Comparison of ENCODE assay signal across 10 mouse cellular contexts in the genomic region with DNA sequence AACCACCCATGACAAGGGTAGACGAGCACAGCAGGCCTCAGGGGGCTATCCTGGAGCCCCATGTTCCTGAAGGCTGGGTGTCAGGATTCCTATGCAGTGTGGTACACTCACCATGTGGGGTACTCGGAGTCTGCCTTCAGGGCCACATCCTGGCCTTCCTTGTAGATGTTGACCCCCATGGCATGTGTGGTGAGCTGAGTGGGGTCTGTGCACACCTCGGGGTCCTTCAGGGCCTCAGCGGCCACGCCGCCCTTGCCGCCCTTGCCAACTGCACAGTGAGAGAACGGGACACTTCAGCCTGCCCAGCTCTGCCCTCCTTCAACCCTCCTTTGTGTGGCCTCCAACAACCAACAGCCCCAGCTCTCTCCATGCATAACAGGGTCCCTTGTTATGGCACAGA. TPM values are rescaled to one million over a fixed set of nuclear protein-coding genes. Genes with fewer than 3 reads are reported as not detected.
DNase-seq lines count a peak whose midpoint lies in the region; ATAC-seq and TF ChIP-seq lines count a peak whose summit lies in the region.
"Had no signal": no experiment of that assay in that cellular context is flagged by ENCODE, and none has a peak within 500 bp of the region (broad histone marks: within the 10 kb centered on the region; RNA-seq: fewer than 3 reads in every experiment).

No protein-coding gene starts in this region.

- peaks cover 2% of the 10 kb centered on the region; the same call in 1 of the 2 replicates for H3K27me3 ChIP-seq in erythroblast, embryonic 14.5 days (ENCODE audit: control insufficient read depth)
- no peaks in the 10 kb centered on the region for H3K27me3 ChIP-seq in forebrain, postnatal 0 days (ENCODE audit: insufficient read depth, low read length)
- no peaks in the 10 kb centered on the region for H3K27me3 ChIP-seq in liver, embryonic 16.5 days (ENCODE audit: control insufficient read depth, insufficient read depth, low read depth, low read length)

- H3K9ac ChIP-seq in forebrain, postnatal 0 days, result peak overlapping the region; percentile 59; the same call in 1 of the 2 replicates
- peak overlapping the region; percentile 57; the same call in 1 of the 2 replicates for H3K9ac ChIP-seq in liver, embryonic 16.5 days (ENCODE audit: low read depth, low read length)

- H3K4me1 ChIP-seq in erythroblast, embryonic 14.5 days (ENCODE audit: control insufficient read depth), result peaks cover 50% of the 10 kb centered on the region
- H3K4me1 ChIP-seq in forebrain, postnatal 0 days (ENCODE audit: insufficient read depth), result 0 out of 2 replicates have a peak, but pooled peaks cover 4% of the 10 kb centered on the region
- H3K4me1 ChIP-seq in liver, embryonic 16.5 days (ENCODE audit: control insufficient read depth, low read depth, low read length), result peaks cover 25% of the 10 kb centered on the region

- peaks cover 4% of the 10 kb centered on the region for H3K9me3 ChIP-seq in erythroblast, embryonic 14.5 days (ENCODE audit: control insufficient read depth, low read length)
- H3K9me3 ChIP-seq in forebrain, postnatal 0 days (ENCODE audit: low read length), result no peaks in the 10 kb centered on the region
- peaks cover 2% of the 10 kb centered on the region; the same call in 1 of the 2 replicates for H3K9me3 ChIP-seq in liver, embryonic 16.5 days (replicated peaks; ENCODE audit: control insufficient read depth, low read length)

- peak overlapping the region; percentile 45; the same call in 1 of the 2 replicates for H3K4me2 ChIP-seq in forebrain, postnatal 0 days (ENCODE audit: low read depth)
- peak overlapping the region; percentile 74; the same call in 1 of the 2 replicates for H3K4me2 ChIP-seq in liver, embryonic 16.5 days (ENCODE audit: low read depth, low read length)

- peaks cover 39% of the 10 kb centered on the region for H3K36me3 ChIP-seq in erythroblast, embryonic 14.5 days (ENCODE audit: control insufficient read depth)
- H3K36me3 ChIP-seq in forebrain, postnatal 0 days (ENCODE audit: insufficient read depth), result peaks cover 33% of the 10 kb centered on the region
- H3K36me3 ChIP-seq in liver, embryonic 16.5 days (ENCODE audit: control insufficient read depth, insufficient read depth), result peaks cover 3% of the 10 kb centered on the region

- DNase-seq in CD4-positive helper T cell, adult 2 months (ENCODE audit: low read depth, low spot score), result peak; percentile 7
- DNase-seq in forebrain, postnatal 0 days, result no peak
- no peak for DNase-seq in testis, postnatal 14 days (ENCODE audit: low spot score)
- DNase-seq in spleen, postnatal 4 days (ENCODE audit: low spot score in 2 of 2), result no peak
- DNase-seq: gastrocnemius, postnatal 36 days; lung, postnatal 4 days had no signal

- WGBS in forebrain, postnatal 0 days, result 95% methylated on average over 8 of the region's 8 CpGs
- WGBS in liver, embryonic 16.5 days (ENCODE audit: insufficient replicate concordance), result 70% methylated on average over 8 of the region's 8 CpGs

- peak overlapping the region; percentile 76 for H3K4me3 ChIP-seq in erythroblast, embryonic 14.5 days (replicated peaks)
- H3K4me3 ChIP-seq in forebrain, postnatal 0 days (ENCODE audit: low read depth, low read length), result 0 out of 2 replicates have a peak overlapping the region, but pooled peaks have one; percentile 48
- peak overlapping the region; percentile 91; the same call in 1 of the 2 replicates for H3K4me3 ChIP-seq in liver, embryonic 16.5 days (ENCODE audit: low read depth, low read length)

- ATAC-seq in erythroblast, adult 5-6 weeks (replicated peaks; ENCODE audit: low FRiP score, poor library complexity, severe bottlenecking), result no peak
- no peak for ATAC-seq in forebrain, postnatal 0 days
- no peak for ATAC-seq in liver, embryonic 16.5 days (ENCODE audit: low read depth)
- ATAC-seq in erythroid progenitor cell, adult 5-6 weeks (replicated peaks; ENCODE audit: low FRiP score, poor library complexity, severe bottlenecking), result no peak

- H3K27ac ChIP-seq in forebrain, postnatal 0 days (ENCODE audit: low read depth, low read length), result no peak overlapping the region
- no peak overlapping the region for H3K27ac ChIP-seq in liver, embryonic 16.5 days (ENCODE audit: low read length)

- TF ChIP-seq CTCF in forebrain, postnatal 0 days (IDR thresholded peaks at IDR 0.05; ENCODE audit: low read depth), result no peak

RNA-seq across cellular contexts. Expression of a gene that starts 1.2 kb away (rescaled TPM):
- polyA plus RNA-seq in erythroblast, embryonic 14.5 days (2012), result 43.8 and 44.0 TPM in 2 replicates
- total RNA-seq in erythroblast, adult 5-6 weeks (2015; ENCODE audit: low replicate concordance), result 6.3 and 56.3 TPM in 2 replicates
- 23.1 and 36.6 TPM in 2 replicates for total RNA-seq in erythroblast, adult 5-6 weeks (2017; ENCODE audit: low replicate concordance)
- total RNA-seq in forebrain, postnatal 0 days (2014; rRNA removed), result 90.2 and 94.9 TPM in 2 replicates
- polyA plus RNA-seq in forebrain, postnatal 0 days (2015; fragmentation: Nextera tagmentation; extraction: Ambion mirVana), result 134 and 148 TPM in 2 replicates
- 80.0 and 88.1 TPM in 2 replicates for polyA plus RNA-seq in liver, embryonic 16.5 days (2015; fragmentation: Nextera tagmentation; extraction: Ambion mirVana)
- total RNA-seq in erythroid progenitor cell, adult 5-6 weeks (2015; ENCODE audit: low replicate concordance), result 35.2 and 37.5 TPM in 2 replicates
- total RNA-seq in erythroid progenitor cell, adult 5-6 weeks (2017; ENCODE audit: low replicate concordance), result 20.0 and 23.0 TPM in 2 replicates

RNA-seq across cellular contexts. Expression of a gene that starts 1.2 kb away (rescaled TPM):
- 4.6 and 5.7 TPM in 2 replicates for polyA plus RNA-seq in erythroblast, embryonic 14.5 days (2012)
- total RNA-seq in erythroblast, adult 5-6 weeks (2015; ENCODE audit: low replicate concordance), result 3.3 and 4.4 TPM in 2 replicates
- 4.3 and 10.8 TPM in 2 replicates for total RNA-seq in erythroblast, adult 5-6 weeks (2017; ENCODE audit: low replicate concordance)
- 43.3 and 44.6 TPM in 2 replicates for total RNA-seq in forebrain, postnatal 0 days (2014; rRNA removed)
- polyA plus RNA-seq in forebrain, postnatal 0 days (2015; fragmentation: Nextera tagmentation; extraction: Ambion mirVana), result 22.8 and 24.8 TPM in 2 replicates
- 24.2 and 26.3 TPM in 2 replicates for polyA plus RNA-seq in liver, embryonic 16.5 days (2015; fragmentation: Nextera tagmentation; extraction: Ambion mirVana)
- not detected in 2 replicates for total RNA-seq in erythroid progenitor cell, adult 5-6 weeks (2015; ENCODE audit: low replicate concordance)
- 14.0 TPM in 1 of 2 replicates, not detected in the other for total RNA-seq in erythroid progenitor cell, adult 5-6 weeks (2017; ENCODE audit: low replicate concordance)

RNA-seq across cellular contexts. Expression of a gene that starts 12.8 kb away (rescaled TPM):
- polyA plus RNA-seq in erythroblast, embryonic 14.5 days (2012), result 0.07 and 0.15 TPM in 2 replicates
- total RNA-seq in erythroblast, adult 5-6 weeks (2015; ENCODE audit: low replicate concordance), result 0.42 and 0.96 TPM in 2 replicates
- total RNA-seq in erythroblast, adult 5-6 weeks (2017; ENCODE audit: low replicate concordance), result 4.3 TPM in 2 replicates
- total RNA-seq in forebrain, postnatal 0 days (2014; rRNA removed), result 87.3 and 113 TPM in 2 replicates
- polyA plus RNA-seq in forebrain, postnatal 0 days (2015; fragmentation: Nextera tagmentation; extraction: Ambion mirVana), result 66.4 and 79.4 TPM in 2 replicates
- 1.6 and 1.8 TPM in 2 replicates for polyA plus RNA-seq in liver, embryonic 16.5 days (2015; fragmentation: Nextera tagmentation; extraction: Ambion mirVana)
- 1.7 and 2.2 TPM in 2 replicates for total RNA-seq in erythroid progenitor cell, adult 5-6 weeks (2015; ENCODE audit: low replicate concordance)
- 1.5 and 1.7 TPM in 2 replicates for total RNA-seq in erythroid progenitor cell, adult 5-6 weeks (2017; ENCODE audit: low replicate concordance)

RNA-seq across cellular contexts. Expression of a gene that starts 25.8 kb away (rescaled TPM):
- 0.01 and 0.02 TPM in 2 replicates for polyA plus RNA-seq in erythroblast, embryonic 14.5 days (2012)
- total RNA-seq in erythroblast, adult 5-6 weeks (2015; ENCODE audit: low replicate concordance), result 3.3 TPM in 1 of 2 replicates, not detected in the other
- 0.60 and 1.7 TPM in 2 replicates for total RNA-seq in erythroblast, adult 5-6 weeks (2017; ENCODE audit: low replicate concordance)
- total RNA-seq in forebrain, postnatal 0 days (2014; rRNA removed), result 6.3 and 8.5 TPM in 2 replicates
- 5.7 and 6.4 TPM in 2 replicates for polyA plus RNA-seq in forebrain, postnatal 0 days (2015; fragmentation: Nextera tagmentation; extraction: Ambion mirVana)
- 0.82 and 1.4 TPM in 2 replicates for polyA plus RNA-seq in liver, embryonic 16.5 days (2015; fragmentation: Nextera tagmentation; extraction: Ambion mirVana)
- 3.2 TPM in 1 of 2 replicates, not detected in the other for total RNA-seq in erythroid progenitor cell, adult 5-6 weeks (2015; ENCODE audit: low replicate concordance)
- total RNA-seq in erythroid progenitor cell, adult 5-6 weeks (2017; ENCODE audit: low replicate concordance), result 0.23 TPM in 1 of 2 replicates, not detected in the other
- total RNA-seq: gastrocnemius, postnatal 36 days had no signal

RNA-seq across cellular contexts. Expression of a gene that starts 27.2 kb away (rescaled TPM):
- 4.0 and 4.5 TPM in 2 replicates for polyA plus RNA-seq in erythroblast, embryonic 14.5 days (2012)
- 9.6 and 11.3 TPM in 2 replicates for total RNA-seq in erythroblast, adult 5-6 weeks (2015; ENCODE audit: low replicate concordance)
- total RNA-seq in erythroblast, adult 5-6 weeks (2017; ENCODE audit: low replicate concordance), result 10.8 and 11.3 TPM in 2 replicates
- total RNA-seq in forebrain, postnatal 0 days (2014; rRNA removed), result 189 and 229 TPM in 2 replicates
- 110 and 130 TPM in 2 replicates for polyA plus RNA-seq in forebrain, postnatal 0 days (2015; fragmentation: Nextera tagmentation; extraction: Ambion mirVana)
- polyA plus RNA-seq in liver, embryonic 16.5 days (2015; fragmentation: Nextera tagmentation; extraction: Ambion mirVana), result 13.9 and 14.7 TPM in 2 replicates
- 13.0 and 15.1 TPM in 2 replicates for total RNA-seq in erythroid progenitor cell, adult 5-6 weeks (2015; ENCODE audit: low replicate concordance)
- total RNA-seq in erythroid progenitor cell, adult 5-6 weeks (2017; ENCODE audit: low replicate concordance), result 9.9 and 14.7 TPM in 2 replicates

Comparison
In these comparisons a context has a peak if more than half of its experiments do, and no peak if none do; other contexts are left out.
1. RNA of a gene that starts 12.8 kb away (total RNA-seq): 87.3 to 113 TPM in forebrain, postnatal 0 days; 0.42 to 4.3 TPM in erythroblast, adult 5-6 weeks and 1.5 to 2.2 TPM in erythroid progenitor cell, adult 5-6 weeks; every median in the first group is over 10 times any median in the second.
2. Peak in every context shown above with its lines, with median percentiles within 50 percentile points of each other: H3K4me3 ChIP-seq.